Mouse (Mus musculus) B cell, adult 2 months (primary cell): ENCODE data around the gene Ptpdc1.

Experiments
- DNase-seq, 2 experiments: peaks; one replicate each; pipeline ENCODE4 v3.0.0; 2022

Gene Ptpdc1

DNA sequence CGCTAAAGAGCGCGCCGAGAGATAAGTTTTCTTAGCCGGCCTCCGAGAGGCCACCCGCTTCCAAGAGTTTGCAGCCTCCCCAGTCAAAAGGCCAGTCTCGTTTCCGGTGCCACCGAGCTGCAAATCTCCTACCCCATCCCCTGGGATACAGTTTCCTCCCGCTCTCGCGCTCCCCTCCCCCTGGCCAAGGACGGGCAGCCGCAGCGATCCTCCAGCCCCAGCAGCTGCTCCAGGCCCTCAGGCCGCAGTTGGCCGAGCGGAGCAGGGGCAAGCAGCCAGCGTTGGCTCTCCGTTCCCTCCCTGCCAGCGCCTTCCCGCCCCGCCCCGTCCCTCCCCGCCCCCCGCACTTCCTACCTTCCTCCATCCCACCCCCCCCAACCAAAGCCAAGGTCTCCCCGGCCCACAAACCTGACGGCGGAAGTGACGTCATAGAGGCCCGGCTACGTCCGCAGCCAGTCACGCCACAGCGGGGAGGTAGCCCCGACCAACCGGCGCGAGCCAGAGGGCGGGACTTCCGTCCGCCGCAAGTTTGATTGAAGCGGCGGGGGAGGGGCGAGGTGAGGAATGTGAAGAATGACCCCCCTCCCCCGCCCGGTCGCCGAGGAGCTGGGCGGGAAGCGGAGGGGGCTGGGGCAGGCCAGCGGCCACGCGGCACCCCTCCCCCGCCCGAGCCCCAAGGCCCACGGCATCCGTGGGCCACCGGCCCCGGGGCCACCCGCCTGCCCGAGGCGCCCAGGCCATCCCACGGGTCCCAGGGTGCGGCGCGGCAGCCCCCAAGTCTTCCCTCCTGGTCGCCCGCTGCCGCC, 79.8 kb downstream of the Ptpdc1 start:
- peak; percentile 95 for DNase-seq

DNA sequence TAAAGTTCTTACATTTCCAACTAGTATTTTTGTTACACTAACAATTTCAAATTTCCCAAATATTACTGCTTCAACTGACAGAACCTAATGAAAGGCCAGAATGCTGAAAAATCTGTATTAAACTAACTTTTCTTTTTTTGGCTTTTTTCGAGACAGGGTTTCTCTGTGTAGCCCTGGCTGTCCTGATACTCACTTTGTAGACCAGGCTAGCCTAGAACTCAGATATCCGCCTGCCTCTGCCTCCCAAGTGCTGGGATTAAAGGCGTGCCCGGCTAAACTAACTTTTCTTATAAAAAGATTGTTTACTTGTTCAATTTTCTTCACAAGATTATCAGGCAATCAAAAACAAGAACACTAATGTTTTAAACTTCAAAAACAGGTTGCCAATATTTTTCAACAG, 80.6 kb downstream of the Ptpdc1 start:
- DNase-seq, result no peak

GRCm38 (mm10) chr13:48544391-48544790, 81.1 kb downstream of the Ptpdc1 start:
- no peak for DNase-seq

- DNase-seq, result peak in 1 of 2 experiments; percentile 26
Measured at GRCm38 (mm10) chr13:48540488-48540887, 85.0 kb downstream of the Ptpdc1 start.

DNA sequence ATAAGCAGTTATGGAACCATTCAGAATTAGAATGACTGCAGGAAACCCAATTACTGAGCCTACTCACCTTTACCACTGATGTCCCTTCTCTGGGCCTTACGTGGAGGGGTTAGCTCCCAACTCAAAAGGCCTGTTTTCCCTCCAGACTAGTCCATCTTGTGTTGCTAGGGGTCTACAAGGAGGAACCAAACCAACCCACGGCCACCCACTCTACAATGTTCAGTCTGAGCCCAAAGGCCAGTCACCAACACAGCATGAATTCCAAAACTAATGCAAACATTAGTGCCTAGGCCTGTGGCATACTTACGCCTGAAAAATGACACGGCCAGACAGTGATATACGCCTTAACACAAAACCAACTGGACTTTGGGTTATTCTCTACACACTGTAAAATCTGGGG, 92.0 kb downstream of the Ptpdc1 start:
- DNase-seq, result no peak

GRCm38 (mm10) chr13:48531448-48531847, 94.0 kb downstream of the Ptpdc1 start:
- no peak for DNase-seq

DNA sequence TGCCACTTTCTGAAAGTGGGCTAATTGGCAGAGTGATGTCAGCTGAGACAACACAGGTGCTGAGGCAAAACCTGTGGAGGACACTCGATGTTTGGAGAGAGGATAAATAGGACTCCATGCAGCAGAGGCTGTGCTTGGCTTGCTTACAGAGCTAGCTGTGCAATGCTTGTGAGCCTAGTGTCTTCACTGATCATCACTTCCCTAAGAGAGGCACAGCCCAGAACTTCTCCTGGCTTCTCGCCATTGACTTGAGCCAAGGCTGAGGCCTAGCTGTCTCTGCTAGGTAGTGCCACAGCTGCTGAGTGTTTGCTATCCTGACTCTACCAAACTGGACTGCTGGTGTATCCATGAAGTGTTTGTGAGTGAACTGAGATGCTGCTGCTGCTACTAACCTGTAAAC, 94.8 kb downstream of the Ptpdc1 start:
- no peak for DNase-seq

DNA sequence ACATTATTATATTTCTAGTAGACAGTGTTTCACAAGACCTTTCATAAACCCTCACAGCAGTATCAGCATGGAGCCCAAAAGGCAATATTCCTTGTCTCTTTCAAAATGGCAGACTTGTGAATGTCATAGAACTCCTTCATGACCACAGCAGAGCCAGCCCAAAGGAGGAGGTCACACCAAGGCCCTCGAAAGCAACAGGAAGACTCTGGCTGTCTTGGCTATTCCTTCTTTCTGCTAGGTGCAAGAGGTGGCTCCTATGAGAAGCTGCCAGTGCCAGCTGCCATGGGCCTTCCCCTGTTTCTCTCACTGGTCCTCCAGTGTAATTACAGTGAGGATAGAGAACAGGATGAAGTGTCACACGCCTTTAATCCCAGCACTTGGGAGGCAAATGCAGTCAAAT, 96.4 kb downstream of the Ptpdc1 start:
- no peak for DNase-seq

GRCm38 (mm10) chr13:48528123-48528871, 97.2 kb downstream of the Ptpdc1 start:
- DNase-seq, result peak; percentile 72 to 75
